Mouse (Mus musculus) megakaryocyte progenitor cell, adult 5-6 weeks (primary cell): Measurements from ENCODE around the gene Sorbs1. TPM values are rescaled to one million over a fixed set of nuclear protein-coding genes. Genes with fewer than 3 reads are reported as not detected.

Source experiments
- ATAC-seq: replicated peaks from 2 replicates; pipeline ENCODE4 v1.8.0; 2016; ENCODE audit warnings: mild to moderate bottlenecking, moderate TSS enrichment, inconsistent platforms; ENCODE audit not compliant: poor library complexity
- total RNA-seq, 2 experiments: library from RNA; stranded (forward) in 1 of 2; stranded (reverse) in 1 of 2; fragments of 157-497, 149-512 nt in 1 of 2; fragments of 200-1000 nt in 1 of 2; gene quantifications; 2 replicates each; pipeline versions ENCODE4 v1.2.3 to v1.2.4; 2015 to 2017

Gene Sorbs1
- total RNA-seq, 2 experiments from 2014 or later: 0.42 to 3.3 TPM

GRCm38 (mm10) chr19:40350835-40351234 lies 162.7 kb downstream of the Sorbs1 start:
- ATAC-seq: no peak

GRCm38 (mm10) chr19:40349713-40350671 lies 163.6 kb downstream of the Sorbs1 start:
- no peak for ATAC-seq

- no peak for ATAC-seq
Observed at GRCm38 (mm10) chr19:40349281-40349680, 164.3 kb downstream of the Sorbs1 start.

- ATAC-seq: no peak
Observed at GRCm38 (mm10) chr19:40348652-40349051, 164.9 kb downstream of the Sorbs1 start.

DNA sequence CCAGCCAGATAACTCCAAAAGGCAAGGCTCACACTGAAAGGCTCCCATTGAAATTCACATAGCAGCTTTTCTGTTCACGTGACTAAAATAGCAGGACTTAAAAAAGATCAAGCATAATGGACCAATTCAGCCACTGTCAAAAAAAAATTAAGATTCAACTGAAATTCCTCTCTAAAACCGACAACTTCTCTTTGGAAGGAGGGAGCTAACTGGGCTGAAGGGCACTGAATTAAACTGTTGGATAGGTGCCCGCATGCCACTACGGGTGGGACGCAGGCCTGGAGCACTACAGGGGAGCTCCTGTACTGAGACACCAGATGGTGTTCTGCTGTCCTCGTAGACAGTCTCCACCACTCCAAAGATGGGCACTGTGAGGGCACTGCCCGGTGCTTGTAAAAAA lies 165.4 kb downstream of the Sorbs1 start:
- ATAC-seq: no peak

GRCm38 (mm10) chr19:40346908-40347307 lies 166.7 kb downstream of the Sorbs1 start:
- ATAC-seq: no peak

DNA sequence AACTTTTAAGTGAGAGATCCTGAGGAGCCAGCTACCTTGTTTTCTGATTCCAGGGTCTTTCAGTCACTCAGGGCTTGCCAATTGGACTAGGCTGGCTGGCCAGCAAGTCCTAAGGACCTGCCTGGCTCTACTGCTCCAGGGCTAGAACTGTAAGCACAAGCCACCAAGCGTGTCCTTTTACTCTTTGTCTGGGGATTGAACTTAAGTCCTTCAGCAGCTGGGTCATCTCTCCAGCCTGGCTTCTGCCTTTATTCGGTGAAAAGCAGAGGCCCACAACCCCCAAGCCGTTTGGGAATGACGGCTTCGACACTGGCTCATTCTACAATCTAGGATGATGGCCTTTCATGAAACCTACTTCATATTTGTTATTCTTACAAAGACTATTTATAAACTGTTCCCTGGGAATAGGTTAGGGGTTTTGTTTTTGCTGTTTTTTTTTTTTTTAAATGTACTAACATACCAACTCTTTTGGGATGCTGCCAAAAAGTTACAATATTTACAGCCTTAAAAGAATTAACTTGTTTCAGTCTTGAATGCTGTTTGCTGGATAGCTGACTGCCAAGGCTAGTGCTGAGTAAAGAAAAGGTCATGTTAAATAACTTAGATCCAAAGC lies 167.2 kb downstream of the Sorbs1 start:
- ATAC-seq: no peak

DNA sequence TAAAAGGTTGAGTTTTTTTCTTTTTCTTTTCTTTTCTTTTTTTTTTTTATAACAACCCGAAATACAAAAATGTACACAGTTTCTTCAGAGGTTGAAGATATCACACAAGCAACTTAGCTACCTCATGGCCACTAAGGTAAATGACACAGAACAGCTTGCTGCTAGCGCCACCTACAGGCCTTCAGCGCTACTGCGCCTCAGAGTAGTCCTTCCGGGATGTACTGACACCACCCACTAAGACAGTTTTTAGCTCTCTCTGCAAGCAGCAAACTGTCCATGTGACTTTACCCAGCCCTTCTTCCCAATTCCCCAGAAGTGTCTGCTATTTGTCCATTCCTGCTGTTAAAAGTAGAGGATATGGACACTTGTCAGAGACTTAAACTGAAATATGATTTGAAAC lies 167.9 kb downstream of the Sorbs1 start:
- peak; percentile 97 for ATAC-seq

GRCm38 (mm10) chr19:40343018-40343417 lies 170.6 kb downstream of the Sorbs1 start:
- peak; percentile 96 for ATAC-seq

DNA sequence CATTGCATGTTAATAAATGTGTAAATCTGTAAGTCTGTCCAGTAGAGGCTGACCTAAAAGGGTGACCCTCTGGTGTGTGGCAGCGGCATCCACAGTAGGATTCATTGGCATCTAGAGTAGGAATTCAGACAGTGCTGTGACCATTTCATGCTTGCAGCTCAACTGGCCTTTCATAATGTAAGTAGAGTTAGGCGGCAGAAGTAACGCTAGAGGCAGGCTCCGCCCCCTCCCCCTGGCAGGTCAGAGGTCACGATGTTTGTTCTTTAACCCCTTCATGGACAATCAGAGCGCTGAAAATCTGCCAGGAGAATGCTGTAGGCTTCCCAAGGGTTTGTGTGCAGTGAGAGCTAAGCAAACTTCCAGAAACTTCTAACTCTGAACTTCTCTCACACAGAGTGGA lies 172.4 kb downstream of the Sorbs1 start:
- no peak for ATAC-seq

DNA sequence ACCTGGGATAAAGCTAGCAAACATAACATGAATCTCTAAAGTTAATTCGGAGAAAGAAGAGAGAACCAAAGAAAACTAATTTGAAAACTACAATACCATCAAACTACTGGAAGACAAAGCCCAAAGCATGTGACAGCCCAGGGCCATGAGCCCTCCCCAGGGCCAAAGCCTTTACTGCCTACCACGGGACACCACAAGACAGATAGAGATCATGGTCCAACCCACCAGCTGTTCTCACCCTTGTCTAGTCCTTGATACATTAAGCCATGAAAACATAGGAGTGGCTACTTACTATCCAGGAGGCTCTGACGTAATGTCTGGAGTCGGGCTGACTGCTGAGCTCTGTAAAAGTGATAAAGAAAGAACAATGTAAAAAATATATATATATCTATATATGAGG lies 176.9 kb downstream of the Sorbs1 start:
- ATAC-seq: no peak

DNA sequence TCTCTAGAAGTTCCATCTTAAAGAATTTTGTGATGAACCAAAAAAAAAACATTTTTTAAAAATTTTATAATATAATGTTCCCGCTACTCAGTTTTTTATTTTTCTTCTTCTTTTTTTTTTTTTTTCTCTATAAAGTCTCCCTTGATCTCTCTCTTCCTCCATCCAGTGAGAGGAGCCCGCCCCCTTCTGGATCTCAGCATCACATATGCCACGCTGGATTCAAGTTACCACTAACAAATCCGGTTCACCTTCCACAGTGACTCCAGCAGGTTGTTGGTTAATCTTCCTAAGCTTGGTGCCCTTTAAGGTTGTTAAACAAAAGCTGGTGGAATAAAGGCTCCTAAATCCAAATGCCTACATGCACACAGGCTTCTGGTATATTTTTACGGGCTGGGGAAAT lies 179.7 kb downstream of the Sorbs1 start:
- no peak for ATAC-seq

DNA sequence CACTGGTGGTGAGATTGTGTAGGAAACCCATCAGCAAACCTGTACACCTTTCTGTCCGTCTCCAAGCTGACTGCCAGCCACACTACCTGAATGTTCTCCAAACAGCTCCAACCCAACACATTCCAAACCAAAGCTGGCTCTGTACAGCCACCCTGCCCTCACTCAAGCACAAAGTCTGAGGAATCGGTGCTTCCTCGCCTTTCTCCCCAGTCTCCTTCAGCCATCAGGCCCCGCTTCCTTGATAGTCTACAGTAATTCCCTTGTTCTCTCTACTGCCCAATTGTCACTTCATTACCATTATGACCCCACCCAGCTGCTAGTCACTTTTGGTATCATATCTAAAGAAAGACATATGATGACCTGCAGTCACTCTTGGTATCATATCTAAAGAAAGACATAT lies 180.5 kb downstream of the Sorbs1 start:
- no peak for ATAC-seq

DNA sequence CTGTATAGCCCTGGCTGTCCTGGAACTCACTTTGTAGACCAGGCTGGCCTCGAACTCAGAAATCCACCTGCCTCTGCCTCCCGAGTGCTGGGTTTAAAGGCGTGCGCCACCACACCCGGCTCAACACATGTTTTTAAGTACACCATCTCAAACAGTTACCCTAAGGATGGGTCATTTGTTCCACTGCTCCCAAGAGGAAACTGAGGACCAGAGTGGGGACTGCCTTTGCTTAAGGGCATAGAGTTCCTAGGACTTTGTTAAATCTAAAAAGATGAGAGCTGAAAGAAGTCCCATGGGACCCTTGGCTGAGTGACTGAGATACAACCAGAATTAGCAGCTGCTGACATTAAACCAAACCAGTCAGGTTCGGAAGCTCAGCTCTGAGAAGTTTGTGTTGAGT lies 181.3 kb downstream of the Sorbs1 start:
- no peak for ATAC-seq

- no peak for ATAC-seq
Observed at GRCm38 (mm10) chr19:40331846-40332245, 181.7 kb downstream of the Sorbs1 start.

DNA sequence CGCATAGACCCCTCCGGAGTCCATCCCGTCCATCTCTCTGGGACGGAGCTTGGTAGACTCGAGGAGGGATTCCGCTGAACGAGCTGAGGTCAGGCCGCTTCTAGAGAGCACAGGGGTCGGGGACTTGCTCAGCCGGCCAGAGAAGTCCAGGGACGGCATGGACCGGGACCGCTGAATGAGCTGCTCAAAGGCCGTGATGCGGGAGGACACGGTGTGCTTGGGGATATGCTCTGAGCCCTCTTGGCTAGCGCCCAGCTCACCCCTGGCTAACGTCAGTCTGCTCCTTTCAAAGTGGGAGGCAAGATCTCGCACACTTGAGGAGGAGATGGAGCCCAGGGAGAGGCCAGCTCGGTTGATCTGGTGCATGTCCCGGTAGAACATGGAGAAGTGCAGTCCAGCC lies 187.5 kb downstream of the Sorbs1 start:
- ATAC-seq: no peak

DNA sequence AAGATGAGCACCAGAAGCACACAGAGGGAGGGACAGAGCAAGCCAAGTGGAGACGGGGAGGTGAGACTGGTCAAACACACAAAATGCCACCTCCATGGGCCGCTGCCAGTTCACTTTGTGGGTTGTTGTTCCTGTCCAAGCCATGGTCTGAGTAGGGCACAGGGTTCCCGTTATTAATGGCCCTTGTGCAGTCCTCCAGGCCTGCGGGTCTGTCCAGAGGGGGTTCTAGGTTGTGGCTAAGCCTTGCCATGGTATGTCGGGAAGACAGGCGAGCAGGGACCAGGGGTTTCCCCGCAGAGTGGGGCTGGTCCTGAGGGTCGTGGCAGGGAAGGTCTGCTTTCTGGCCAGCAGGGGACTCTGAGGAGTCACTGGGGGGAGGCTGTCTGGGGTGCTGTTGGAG lies 188.2 kb downstream of the Sorbs1 start:
- no peak for ATAC-seq

DNA sequence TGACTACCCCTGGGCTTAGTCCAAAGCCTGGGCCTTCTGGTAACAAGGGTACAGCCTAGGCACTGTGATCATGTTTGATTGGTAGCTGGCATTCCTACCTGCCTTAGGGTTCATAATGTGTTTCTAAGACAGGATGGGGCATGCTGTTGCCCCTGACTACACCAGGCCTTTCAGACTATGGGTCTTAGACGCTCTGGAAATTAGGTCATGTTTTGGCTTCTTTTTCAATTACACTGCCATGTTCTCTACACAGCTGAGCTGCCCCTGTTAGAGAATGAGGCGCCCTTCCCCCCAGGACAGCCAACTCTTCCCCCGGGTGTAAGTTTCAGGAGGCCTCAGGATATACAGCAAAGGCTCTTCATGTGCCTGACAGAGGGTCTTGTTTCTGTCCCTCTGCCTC lies 191.4 kb downstream of the Sorbs1 start:
- ATAC-seq: no peak

DNA sequence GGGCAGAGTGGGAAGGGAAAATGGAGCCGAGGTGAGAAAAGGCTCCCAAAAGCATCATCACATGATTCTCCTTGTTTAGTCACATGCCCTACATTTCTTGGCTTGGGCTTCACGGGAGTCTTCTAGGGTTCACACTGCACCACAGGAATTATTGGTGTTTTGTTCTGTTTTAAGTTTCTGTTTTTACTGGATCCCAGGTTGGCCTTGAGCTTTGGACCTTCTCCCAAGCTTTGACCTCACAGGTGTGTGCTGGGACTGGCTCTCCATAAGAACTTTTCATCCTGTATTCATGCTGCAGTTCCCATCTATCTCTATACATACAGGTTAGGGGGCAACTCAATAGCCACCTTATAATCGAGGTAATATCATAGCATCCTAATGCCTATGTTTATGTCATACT lies 194.4 kb downstream of the Sorbs1 start:
- ATAC-seq: no peak

GRCm38 (mm10) chr19:40318511-40318910 lies 195.1 kb downstream of the Sorbs1 start:
- ATAC-seq: no peak

DNA sequence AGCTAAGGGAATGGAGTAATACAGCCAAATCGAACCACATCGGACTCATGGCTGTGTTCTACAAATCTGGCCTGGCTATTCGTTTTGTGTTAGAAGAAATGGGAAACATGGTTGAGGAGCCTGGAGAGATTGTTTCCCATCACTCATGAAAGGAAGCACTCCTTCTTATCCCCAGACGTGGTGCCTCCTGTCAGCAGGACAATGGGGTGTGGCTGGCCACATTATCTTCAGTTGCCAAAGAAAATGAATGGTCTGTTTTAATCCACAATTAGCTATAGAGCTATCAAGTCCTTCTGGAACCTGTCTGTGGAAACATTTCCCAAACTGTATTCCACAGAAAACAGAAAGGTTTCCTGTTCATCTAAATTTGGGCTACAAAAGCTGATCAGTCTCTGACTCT lies 196.6 kb downstream of the Sorbs1 start:
- ATAC-seq: no peak

- ATAC-seq: no peak
Observed at GRCm38 (mm10) chr19:40314252-40314651, 199.3 kb downstream of the Sorbs1 start.
